Comparison of ENCODE assay signal across 8 mouse cellular contexts in the genomic region with DNA sequence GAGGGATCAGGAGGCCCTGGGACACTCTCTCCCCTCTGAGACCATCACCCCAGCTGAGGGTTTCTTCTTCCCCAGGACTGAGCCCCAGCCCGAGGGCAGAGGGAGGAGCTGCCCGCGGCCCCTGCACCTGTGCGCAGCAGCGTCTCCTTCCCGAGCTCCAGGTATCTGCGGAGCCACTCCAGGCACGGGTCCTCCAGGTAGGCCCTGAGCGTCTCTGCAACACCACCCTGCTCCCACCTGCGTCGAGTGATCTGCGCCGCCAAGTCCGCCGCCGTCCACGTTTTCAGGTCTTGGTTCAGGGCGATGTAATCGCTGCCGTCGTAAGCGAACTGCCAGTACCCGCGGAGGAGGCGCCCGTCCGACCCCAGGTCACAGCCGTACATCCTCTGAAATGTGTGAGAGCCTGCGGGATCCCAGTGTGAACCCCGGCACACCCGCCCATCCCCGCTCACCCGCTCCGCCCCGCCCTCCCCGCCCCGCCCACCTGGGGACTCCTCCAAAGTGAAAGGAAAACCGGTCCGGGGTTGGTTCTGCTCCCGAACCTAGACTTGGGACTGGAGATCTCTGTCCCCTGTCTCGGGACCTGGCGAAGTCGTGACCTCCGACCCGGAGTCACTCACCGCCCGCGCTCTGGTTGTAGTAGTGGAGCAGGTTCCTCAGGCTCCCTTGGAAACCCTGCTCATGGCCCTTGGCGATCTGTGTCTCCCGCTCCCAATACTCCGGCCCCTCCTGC. TPM values are rescaled to one million over a fixed set of nuclear protein-coding genes. Genes with fewer than 3 reads are reported as not detected.
DNase-seq lines count a peak whose midpoint lies in the region; ATAC-seq and TF ChIP-seq lines count a peak whose summit lies in the region.

No protein-coding gene starts in this region.

- H3K79me2 ChIP-seq in liver, adult 2 months (ENCODE audit: control insufficient read depth, insufficient read depth, low read length) = no peaks in the 10 kb centered on the region

- H3K4me2 ChIP-seq in forebrain, embryonic 14.5 days (ENCODE audit: low read length) = peak overlapping the region; percentile 34
- peak overlapping the region; percentile 47 for H3K4me2 ChIP-seq in limb, embryonic 12.5 days

- H3K9ac ChIP-seq in liver, adult 2 months (ENCODE audit: low read depth, low read length) = peak overlapping the region; percentile 61
- H3K9ac ChIP-seq in forebrain, embryonic 14.5 days (ENCODE audit: low read length) = no peak overlapping the region
- no peak overlapping the region for H3K9ac ChIP-seq in limb, embryonic 12.5 days (replicated peaks)

- no peak overlapping the region for H3K27ac ChIP-seq in liver, adult 2 months (replicated peaks; ENCODE audit: insufficient read depth, low read depth, low read length)
- H3K27ac ChIP-seq in forebrain, embryonic 14.5 days (ENCODE audit: low read depth, low read length) = no peak overlapping the region
- no peak overlapping the region for H3K27ac ChIP-seq in limb, embryonic 12.5 days

- peaks cover 2% of the 10 kb centered on the region; the same call in 1 of the 2 replicates for H3K4me1 ChIP-seq in liver, adult 2 months (ENCODE audit: control insufficient read depth, insufficient read depth, low read length)
- H3K4me1 ChIP-seq in forebrain, embryonic 14.5 days (ENCODE audit: control insufficient read depth, insufficient read depth, low read length) = no peaks in the 10 kb centered on the region
- peaks cover 4% of the 10 kb centered on the region; the same call in 1 of the 2 replicates for H3K4me1 ChIP-seq in limb, embryonic 12.5 days (replicated peaks)

- H3K4me3 ChIP-seq in liver, adult 2 months (ENCODE audit: insufficient read depth, low read depth, low read length) = peak overlapping the region; percentile 95
- H3K4me3 ChIP-seq in forebrain, embryonic 14.5 days (ENCODE audit: low read depth, low read length) = peak overlapping the region; percentile 13
- peak overlapping the region; percentile 30 for H3K4me3 ChIP-seq in limb, embryonic 12.5 days (replicated peaks)

- H3K27me3 ChIP-seq in liver, adult 2 months (ENCODE audit: control insufficient read depth, insufficient read depth, low read length) = peaks cover 18% of the 10 kb centered on the region
- peaks cover 48% of the 10 kb centered on the region for H3K27me3 ChIP-seq in forebrain, embryonic 14.5 days (replicated peaks; ENCODE audit: control insufficient read depth, insufficient read depth, low read length)
- H3K27me3 ChIP-seq in limb, embryonic 12.5 days = peaks cover 82% of the 10 kb centered on the region

- intact Hi-C loops in left cerebral cortex, postnatal 25 days (cut with DNase I) = no loop called here

- 3% methylated on average over 50 of the region's 51 CpGs for WGBS in liver, adult 2 months
- under 1% methylated on average over 48 of the region's 51 CpGs for WGBS in forebrain, embryonic 14.5 days
- WGBS in limb, embryonic 12.5 days = 1% methylated on average over 51 of the region's 51 CpGs

- TF ChIP-seq CTCF in liver, adult 2 months (IDR thresholded peaks at IDR 0.05; ENCODE audit: low read depth, low read length) = no peak

- TF ChIP-seq POLR2A in liver, adult 2 months (IDR thresholded peaks at IDR 0.05; ENCODE audit: extremely low read depth, insufficient read depth, low read length) = no peak

- H3K36me3 ChIP-seq in liver, adult 2 months (ENCODE audit: control insufficient read depth, insufficient read depth, low read length) = no peaks in the 10 kb centered on the region
- no peaks in the 10 kb centered on the region for H3K36me3 ChIP-seq in forebrain, embryonic 14.5 days (ENCODE audit: control insufficient read depth, insufficient read depth, low read length)
- no peaks in the 10 kb centered on the region for H3K36me3 ChIP-seq in limb, embryonic 12.5 days

- H3K9me3 ChIP-seq in forebrain, embryonic 14.5 days (replicated peaks; ENCODE audit: control insufficient read depth, low read length) = no peaks in the 10 kb centered on the region
- H3K9me3 ChIP-seq in limb, embryonic 12.5 days = no peaks in the 10 kb centered on the region

- no peak for ATAC-seq in forebrain, embryonic 14.5 days
- ATAC-seq in limb, embryonic 12.5 days (ENCODE audit: insufficient number of reproducible peaks, insufficient read depth, low FRiP score, low TSS enrichment, low read depth) = no peak

- peak; percentile 55 for DNase-seq in liver, adult 2 months (ENCODE audit: extremely low read depth, low read depth, low spot score)
- DNase-seq in liver = no peak
- DNase-seq in forebrain, embryonic 14.5 days (ENCODE audit: low spot score) = no peak
- DNase-seq in naive thymus-derived CD4-positive, alpha-beta T cell, adult 2 months (ENCODE audit: low read depth) = peak; percentile 74
- DNase-seq in right cerebral cortex, postnatal 10 days (ENCODE audit: low spot score in 2 of 2) = no peak
- no peak for DNase-seq in c-Kit-positive CD71-positive TER-119-positive erythroid progenitor cells, embryonic 14.5 days (ENCODE audit: low spot score)
- DNase-seq in left cerebral cortex, postnatal 25 days (ENCODE audit: low spot score in 2 of 2) = no peak

RNA-seq across cellular contexts. Expression of gene Gm8909, which starts 0.9 kb away (rescaled TPM):
- not detected in 2 replicates for total RNA-seq in liver, adult 2 months (2014; rRNA removed)
- not detected in 2 replicates for polyA plus RNA-seq in liver, adult 2 months (2012; rRNA removed)
- not detected in 2 replicates for polyA plus RNA-seq in forebrain, embryonic 14.5 days (2014; fragmentation: Nextera tagmentation; extraction: Ambion mirVana)
- polyA plus RNA-seq in limb, embryonic 12.5 days (2016; fragmentation: Nextera tagmentation; extraction: Ambion mirVana) = not detected in 2 replicates
- not detected for total RNA-seq in left cerebral cortex, postnatal 25 days (2021)

RNA-seq across cellular contexts. Expression of gene H2-T3, which starts 22.6 kb away (rescaled TPM):
- not detected in 2 replicates for total RNA-seq in liver, adult 2 months (2014; rRNA removed)
- not detected in 2 replicates for polyA plus RNA-seq in liver, adult 2 months (2012; rRNA removed)
- not detected in 2 replicates for polyA plus RNA-seq in forebrain, embryonic 14.5 days (2014; fragmentation: Nextera tagmentation; extraction: Ambion mirVana)
- polyA plus RNA-seq in limb, embryonic 12.5 days (2016; fragmentation: Nextera tagmentation; extraction: Ambion mirVana) = not detected in 2 replicates
- not detected for total RNA-seq in left cerebral cortex, postnatal 25 days (2021)

RNA-seq across cellular contexts. Expression of gene Gm7030, which starts 38.2 kb away (rescaled TPM):
- total RNA-seq in liver, adult 2 months (2014; rRNA removed) = not detected in 2 replicates
- not detected in 2 replicates for polyA plus RNA-seq in liver, adult 2 months (2012; rRNA removed)
- polyA plus RNA-seq in forebrain, embryonic 14.5 days (2014; fragmentation: Nextera tagmentation; extraction: Ambion mirVana) = not detected in 2 replicates
- not detected in 2 replicates for polyA plus RNA-seq in limb, embryonic 12.5 days (2016; fragmentation: Nextera tagmentation; extraction: Ambion mirVana)
- total RNA-seq in left cerebral cortex, postnatal 25 days (2021) = not detected

RNA-seq across cellular contexts. Expression of gene Gm19684, which starts 46.0 kb away (rescaled TPM):
- 0.18 and 0.47 TPM in 2 replicates for total RNA-seq in liver, adult 2 months (2014; rRNA removed)
- polyA plus RNA-seq in liver, adult 2 months (2012; rRNA removed) = 0.10 and 0.11 TPM in 2 replicates
- not detected in 2 replicates for polyA plus RNA-seq in forebrain, embryonic 14.5 days (2014; fragmentation: Nextera tagmentation; extraction: Ambion mirVana)
- polyA plus RNA-seq in limb, embryonic 12.5 days (2016; fragmentation: Nextera tagmentation; extraction: Ambion mirVana) = not detected in 2 replicates
- not detected for total RNA-seq in left cerebral cortex, postnatal 25 days (2021)

Comparison
In these comparisons a context has a peak if more than half of its experiments do, and no peak if none do; other contexts are left out.
1. DNase-seq: peak in liver, adult 2 months (single experiment) and naive thymus-derived CD4-positive, alpha-beta T cell, adult 2 months (single experiment); none in liver (single experiment), forebrain, embryonic 14.5 days (single experiment), right cerebral cortex, postnatal 10 days (0 of 2), c-Kit-positive CD71-positive TER-119-positive erythroid progenitor cells, embryonic 14.5 days (single experiment) and left cerebral cortex, postnatal 25 days (0 of 2).
2. H3K4me3 ChIP-seq: peak in every context shown above with its lines; median percentile 95 in liver, adult 2 months; 30 in limb, embryonic 12.5 days; 13 in forebrain, embryonic 14.5 days.